Mouse (Mus musculus) heart, embryonic 15.5 days (tissue): ENCODE data around the gene Ankfn1. TPM values are rescaled to one million over a fixed set of nuclear protein-coding genes. Genes with fewer than 3 reads are reported as not detected.

Source experiments
- ATAC-seq: fragments of 200-750 bp; cut with Nextera tagmentation; replicated peaks from 2 replicates; pipeline ENCODE4 v1.8.0; 2017; ENCODE audit warnings: low read depth, moderate TSS enrichment; ENCODE audit not compliant: insufficient number of reproducible peaks, insufficient read depth, low FRiP score
- H3K27ac ChIP-seq: fragments of 300-500 bp; sonication (generic); 2 replicates; pipeline ENCODE4 v1.5.1; 2015; ENCODE audit warnings: mild to moderate bottlenecking, inconsistent platforms
- H3K27me3 ChIP-seq: fragments of 300-500 bp; sonication (generic); 2 replicates; pipeline ENCODE4 v1.6.1; 2015; ENCODE audit warnings: inconsistent platforms
- H3K36me3 ChIP-seq: fragments of 300-500 bp; sonication (generic); 2 replicates; pipeline ENCODE4 v1.6.1; 2015; ENCODE audit warnings: mild to moderate bottlenecking, inconsistent platforms
- H3K4me1 ChIP-seq: fragments of 300-500 bp; sonication (generic); replicated peaks from 2 replicates; pipeline ENCODE4 v1.6.1; 2015; ENCODE audit warnings: inconsistent platforms
- H3K4me2 ChIP-seq: fragments of 300-500 bp; sonication (generic); 2 replicates; pipeline ENCODE4 v1.6.1; 2015; ENCODE audit warnings: inconsistent platforms, mild to moderate bottlenecking, moderate library complexity
- H3K4me3 ChIP-seq: fragments of 300-500 bp; sonication (generic); 2 replicates; pipeline ENCODE4 v1.5.1; 2015; ENCODE audit warnings: mild to moderate bottlenecking, inconsistent platforms
- H3K9ac ChIP-seq: fragments of 300-500 bp; sonication (generic); 2 replicates; pipeline ENCODE4 v1.6.1; 2015; ENCODE audit warnings: mild to moderate bottlenecking, inconsistent platforms
- H3K9me3 ChIP-seq: fragments of 300-500 bp; sonication (generic); replicated peaks from 2 replicates; pipeline ENCODE4 v1.6.1; 2016; ENCODE audit warnings: inconsistent platforms
- WGBS: fragments of 180-500 bp; shearing (Covaris S2); methylation state at CpG from one replicate; pipeline ENCODE4 v1.1.7; 2015; ENCODE audit warnings: mixed read lengths; 5-methylcytosine and 5-hydroxymethylcytosine counted together
- polyA plus RNA-seq: library from polyadenylated mRNA; unstranded; fragments of >200 nt; fragmentation: Nextera tagmentation; extraction: Ambion mirVana; gene quantifications from 2 replicates; pipeline ENCODE4 v1.2.1, GENCODE M21; 2015

Gene Ankfn1
- polyA plus RNA-seq, 1 experiment from 2014 or later = 0.04 TPM

GRCm38 (mm10) chr11:89569391-89570145 is 207.9 kb downstream of the Ankfn1 start:
- no peak overlapping the region for H3K4me3 ChIP-seq
- no peak overlapping the region for H3K9ac ChIP-seq
- WGBS = 73% methylated on average over 11 of the region's 11 CpGs
- H3K4me2 ChIP-seq = no peak overlapping the region
- no peaks in the 10 kb centered on the region for H3K36me3 ChIP-seq
- no peaks in the 10 kb centered on the region for H3K27me3 ChIP-seq
- no peak for ATAC-seq
- H3K9me3 ChIP-seq = no peaks in the 10 kb centered on the region
- H3K4me1 ChIP-seq = no peaks in the 10 kb centered on the region
- H3K27ac ChIP-seq = no peak overlapping the region

- Histone ChIP-seq H3K4me3 (no peak overlapping the region), H3K4me1 (no peaks in the 10 kb centered on the region), H3K36me3 (no peaks in the 10 kb centered on the region), H3K27ac (no peak overlapping the region), H3K4me2 (no peak overlapping the region), H3K27me3 (no peaks in the 10 kb centered on the region), H3K9ac (no peak overlapping the region), H3K9me3 (no peaks in the 10 kb centered on the region)
- no peak for ATAC-seq
- WGBS = 82% methylated on average over 4 of the region's 4 CpGs
These were observed 209.2 kb downstream of the Ankfn1 start for GRCm38 (mm10) chr11:89568246-89568645.

GRCm38 (mm10) chr11:89551441-89551840 is 226.0 kb downstream of the Ankfn1 start:
- Histone ChIP-seq H3K4me2 (no peak overlapping the region), H3K4me3 (no peak overlapping the region), H3K27me3 (0 out of 2 replicates have a peak, but pooled peaks cover 3% of the 10 kb centered on the region), H3K36me3 (no peaks in the 10 kb centered on the region), H3K9ac (no peak overlapping the region), H3K9me3 (no peaks in the 10 kb centered on the region), H3K27ac (no peak overlapping the region), H3K4me1 (no peaks in the 10 kb centered on the region)
- WGBS = 83% methylated on average over 11 of the region's 11 CpGs
- no peak for ATAC-seq

GRCm38 (mm10) chr11:89550921-89551320 is 226.5 kb downstream of the Ankfn1 start:
- Histone ChIP-seq H3K9me3 (no peaks in the 10 kb centered on the region), H3K36me3 (no peaks in the 10 kb centered on the region), H3K4me1 (no peaks in the 10 kb centered on the region), H3K9ac (no peak overlapping the region), H3K4me3 (no peak overlapping the region), H3K27me3 (peaks cover 8% of the 10 kb centered on the region; the same call in 1 of the 2 replicates), H3K4me2 (no peak overlapping the region), H3K27ac (no peak overlapping the region)
- no peak for ATAC-seq
- WGBS = 75% methylated on average over 3 of the region's 3 CpGs

GRCm38 (mm10) chr11:89548786-89549185 is 228.7 kb downstream of the Ankfn1 start:
- ATAC-seq = no peak
- WGBS = 44% methylated on average over 4 of the region's 4 CpGs
- H3K36me3 ChIP-seq = no peaks in the 10 kb centered on the region

GRCm38 (mm10) chr11:89546164-89546563 is 231.3 kb downstream of the Ankfn1 start:
- Histone ChIP-seq H3K27me3 (peaks cover 9% of the 10 kb centered on the region; the same call in 1 of the 2 replicates), H3K9ac (no peak overlapping the region), H3K36me3 (no peaks in the 10 kb centered on the region), H3K4me3 (no peak overlapping the region), H3K9me3 (no peaks in the 10 kb centered on the region), H3K27ac (no peak overlapping the region), H3K4me2 (no peak overlapping the region), H3K4me1 (peaks cover 4% of the 10 kb centered on the region)
- ATAC-seq = no peak
- 33% methylated on average over 7 of the region's 7 CpGs for WGBS

More at GRCm38 (mm10) chr11:89548786-89549185, 228.7 kb downstream of the Ankfn1 start:
- H3K27ac ChIP-seq = no peak overlapping the region
- no peak overlapping the region for H3K9ac ChIP-seq
- no peak overlapping the region for H3K4me2 ChIP-seq
- H3K4me3 ChIP-seq = no peak overlapping the region
- H3K4me1 ChIP-seq = peaks cover 4% of the 10 kb centered on the region
- peaks cover 9% of the 10 kb centered on the region; the same call in 1 of the 2 replicates for H3K27me3 ChIP-seq
- H3K9me3 ChIP-seq = no peaks in the 10 kb centered on the region

- H3K27me3 ChIP-seq = peaks cover 9% of the 10 kb centered on the region; the same call in 1 of the 2 replicates
- peaks cover 4% of the 10 kb centered on the region for H3K4me1 ChIP-seq
- peak overlapping the region; percentile 30; the same call in 1 of the 2 replicates for H3K9ac ChIP-seq
- H3K9me3 ChIP-seq = no peaks in the 10 kb centered on the region
- ATAC-seq = no peak
- H3K4me2 ChIP-seq = peak overlapping the region; percentile 61
- H3K27ac ChIP-seq = no peak overlapping the region
- H3K4me3 ChIP-seq = peak overlapping the region; percentile 25
- 3% methylated on average over 29 of the region's 29 CpGs for WGBS
- H3K36me3 ChIP-seq = no peaks in the 10 kb centered on the region
These were observed 232.3 kb downstream of the Ankfn1 start for GRCm38 (mm10) chr11:89544856-89545817.

- no peak for ATAC-seq
- no peaks in the 10 kb centered on the region for H3K9me3 ChIP-seq
- no peaks in the 10 kb centered on the region for H3K4me1 ChIP-seq
- no peaks in the 10 kb centered on the region for H3K27me3 ChIP-seq
- no peak overlapping the region for H3K27ac ChIP-seq
- no peak overlapping the region for H3K4me2 ChIP-seq
- no peak overlapping the region for H3K4me3 ChIP-seq
- no peak overlapping the region for H3K9ac ChIP-seq
- H3K36me3 ChIP-seq = no peaks in the 10 kb centered on the region
- WGBS = 76% methylated on average over 8 of the region's 8 CpGs
These were observed 239.1 kb downstream of the Ankfn1 start for GRCm38 (mm10) chr11:89538376-89538775.

- Histone ChIP-seq H3K4me3 (no peak overlapping the region), H3K27me3 (no peaks in the 10 kb centered on the region), H3K36me3 (no peaks in the 10 kb centered on the region), H3K27ac (no peak overlapping the region), H3K9me3 (no peaks in the 10 kb centered on the region), H3K4me2 (no peak overlapping the region), H3K4me1 (no peaks in the 10 kb centered on the region), H3K9ac (no peak overlapping the region)
- 55% methylated on average over 4 of the region's 4 CpGs for WGBS
- ATAC-seq = no peak
These were observed 249.5 kb downstream of the Ankfn1 start for GRCm38 (mm10) chr11:89527800-89528430.

- Histone ChIP-seq H3K27ac (no peak overlapping the region), H3K9me3 (no peaks in the 10 kb centered on the region), H3K4me1 (0 out of 2 replicates have a peak, but pooled peaks cover 3% of the 10 kb centered on the region), H3K4me2 (no peak overlapping the region), H3K9ac (no peak overlapping the region), H3K36me3 (no peaks in the 10 kb centered on the region), H3K4me3 (no peak overlapping the region), H3K27me3 (peaks cover 16% of the 10 kb centered on the region; the same call in 1 of the 2 replicates)
- ATAC-seq = no peak
- WGBS = 23% methylated on average over 9 of the region's 9 CpGs
These were observed 262.0 kb downstream of the Ankfn1 start for GRCm38 (mm10) chr11:89515501-89515901.
